Mouse (Mus musculus) embryonic facial prominence, embryonic 14.5 days (tissue): ENCODE measurements at regions not wholly inside any gene's neighbourhood (a gene's known extent, or its start where the extent isn't known, plus 50 kb on each side); places are given as distances from the start of the nearest gene placed in this dataset.
A peak's percentile ranks its signal among the peaks of the same experiment; 100 is the strongest.

Experiments used
- ATAC-seq: fragments of 200-750 bp; cut with Nextera tagmentation; 2 replicates; pipeline ENCODE4 v1.8.0; 2017; ENCODE audit warnings: low read depth, moderate number of reproducible peaks, moderate TSS enrichment
- DNase-seq: peaks from one replicate; pipeline ENCODE4 v3.0.0-alpha.2; 2015; ENCODE audit warnings: low spot score
- H3K27ac ChIP-seq: fragments of 300-500 bp; sonication (generic); replicated peaks from 2 replicates; pipeline ENCODE4 v1.5.1; 2014; ENCODE audit warnings: low read depth, mild to moderate bottlenecking, low read length, moderate library complexity
- H3K27me3 ChIP-seq: fragments of 300-500 bp; sonication (generic); replicated peaks from 2 replicates; pipeline ENCODE4 v1.6.1; 2014; ENCODE audit warnings: low read length; ENCODE audit not compliant: control insufficient read depth, insufficient read depth
- H3K36me3 ChIP-seq: fragments of 300-500 bp; sonication (generic); 2 replicates; pipeline ENCODE4 v1.6.1; 2014; ENCODE audit warnings: low read length, mixed read lengths; ENCODE audit not compliant: control insufficient read depth, insufficient read depth
- H3K4me1 ChIP-seq: fragments of 300-500 bp; sonication (generic); 2 replicates; pipeline ENCODE4 v1.6.1; 2014; ENCODE audit warnings: antibody characterized with exemption, low read length; ENCODE audit not compliant: control insufficient read depth, insufficient read depth
- H3K4me2 ChIP-seq: fragments of 300-500 bp; sonication (generic); 2 replicates; pipeline ENCODE4 v1.6.1; 2014; ENCODE audit warnings: low read depth, mild to moderate bottlenecking, low read length, moderate library complexity, mixed read lengths
- H3K4me3 ChIP-seq: fragments of 300-500 bp; sonication (generic); 2 replicates; pipeline ENCODE4 v1.5.1; 2014; ENCODE audit warnings: low read depth, mild to moderate bottlenecking, low read length
- H3K9ac ChIP-seq: fragments of 300-500 bp; sonication (generic); 2 replicates; pipeline ENCODE4 v1.6.1; 2014; ENCODE audit warnings: low read depth, mild to moderate bottlenecking, low read length, moderate library complexity, mixed read lengths
- H3K9me3 ChIP-seq: fragments of 300-500 bp; sonication (generic); 2 replicates; pipeline ENCODE4 v1.6.1; 2016; ENCODE audit warnings: low read length; ENCODE audit not compliant: control insufficient read depth
- WGBS: fragments of 180-500 bp; shearing (Covaris S2); extraction: QIAGEN DNeasy Blood & Tissue Kit; methylation state at CpG from one replicate; pipeline ENCODE4 v1.1.7; 2014; 5-methylcytosine and 5-hydroxymethylcytosine counted together

DNA sequence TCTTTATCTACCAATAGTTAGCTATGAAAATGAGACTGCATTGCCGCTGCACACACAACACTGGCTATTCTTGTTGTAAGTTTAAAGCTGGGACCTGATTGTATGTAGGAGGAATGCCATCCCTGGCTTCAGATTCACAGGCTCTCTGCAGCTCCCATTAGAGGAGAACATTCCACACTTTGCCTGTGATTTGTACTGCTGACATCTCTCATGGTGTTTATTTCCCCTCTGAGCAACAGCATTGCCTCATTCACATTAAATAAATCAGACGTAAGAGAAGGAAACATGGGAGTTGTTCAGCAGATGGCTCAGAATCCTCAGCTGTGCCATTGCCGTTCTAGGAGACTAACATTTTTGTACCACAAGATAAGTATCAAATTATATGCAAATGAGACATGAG lies 2550.6 kb upstream of the Gm6569 start:
- H3K9me3 ChIP-seq, result no peaks in the 10 kb centered on the region

DNA sequence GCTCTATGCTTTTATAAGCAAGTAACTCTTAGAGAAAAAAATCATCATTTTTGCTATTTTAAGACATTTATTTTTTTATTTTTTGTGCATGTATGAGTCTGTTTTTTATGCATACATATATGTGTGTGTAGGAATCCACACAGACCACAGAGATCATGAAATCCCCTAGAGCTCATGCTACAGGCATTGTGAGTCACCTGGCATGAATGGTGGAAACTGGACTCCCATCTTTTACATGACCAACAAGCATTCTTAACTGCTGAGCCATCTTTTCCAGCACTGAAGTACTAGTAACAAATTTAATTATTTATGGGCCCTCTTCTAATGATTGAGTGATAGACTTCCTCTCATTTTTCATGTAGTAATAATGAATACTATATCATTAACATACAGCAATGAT lies 2531.8 kb upstream of the Gm6569 start:
- no peak overlapping the region for H3K4me2 ChIP-seq
- H3K27ac ChIP-seq, result no peak overlapping the region
- H3K4me3 ChIP-seq, result no peak overlapping the region
- ATAC-seq, result no peak
- no peak for DNase-seq
- no peaks in the 10 kb centered on the region for H3K36me3 ChIP-seq
- no peaks in the 10 kb centered on the region for H3K9me3 ChIP-seq
- H3K4me1 ChIP-seq, result no peaks in the 10 kb centered on the region
- H3K27me3 ChIP-seq, result no peaks in the 10 kb centered on the region
- H3K9ac ChIP-seq, result no peak overlapping the region

More for the DNA sequence above, 2550.6 kb upstream of the Gm6569 start:
- no peak for ATAC-seq
- Histone ChIP-seq H3K9ac (no peak overlapping the region), H3K27ac (no peak overlapping the region), H3K36me3 (no peaks in the 10 kb centered on the region), H3K4me3 (no peak overlapping the region), H3K4me1 (no peaks in the 10 kb centered on the region), H3K4me2 (no peak overlapping the region), H3K27me3 (no peaks in the 10 kb centered on the region)
- DNase-seq, result no peak
- WGBS, result 76% methylated on average over 3 of the region's 3 CpGs

DNA sequence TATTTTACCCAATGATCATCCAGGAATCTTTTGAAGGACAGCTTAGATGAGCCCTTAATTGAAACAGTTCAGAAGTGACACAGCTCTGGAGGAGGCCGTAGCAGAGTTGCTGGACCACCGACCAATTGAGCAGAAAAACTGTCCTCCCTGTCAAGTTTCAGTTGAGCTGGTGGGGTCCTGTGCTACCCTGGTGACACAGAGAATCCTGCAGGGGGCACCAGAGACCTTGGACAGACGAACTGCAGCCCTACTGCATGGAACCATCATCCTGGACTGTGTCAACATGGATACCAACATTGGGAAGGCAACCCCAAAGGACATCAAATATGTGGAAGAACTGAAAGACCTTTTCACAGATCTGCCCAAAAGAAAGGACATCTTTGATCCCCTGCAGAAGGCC lies 2524.1 kb upstream of the Gm6569 start:
- 69% methylated on average over 3 of the region's 3 CpGs for WGBS
- H3K27ac ChIP-seq, result no peak overlapping the region
- no peaks in the 10 kb centered on the region for H3K4me1 ChIP-seq
- ATAC-seq (no peak), DNase-seq (no peak)
- no peaks in the 10 kb centered on the region for H3K36me3 ChIP-seq
- H3K9me3 ChIP-seq, result no peaks in the 10 kb centered on the region
- H3K9ac ChIP-seq, result no peak overlapping the region
- no peak overlapping the region for H3K4me2 ChIP-seq
- no peak overlapping the region for H3K4me3 ChIP-seq
- no peaks in the 10 kb centered on the region for H3K27me3 ChIP-seq

DNA sequence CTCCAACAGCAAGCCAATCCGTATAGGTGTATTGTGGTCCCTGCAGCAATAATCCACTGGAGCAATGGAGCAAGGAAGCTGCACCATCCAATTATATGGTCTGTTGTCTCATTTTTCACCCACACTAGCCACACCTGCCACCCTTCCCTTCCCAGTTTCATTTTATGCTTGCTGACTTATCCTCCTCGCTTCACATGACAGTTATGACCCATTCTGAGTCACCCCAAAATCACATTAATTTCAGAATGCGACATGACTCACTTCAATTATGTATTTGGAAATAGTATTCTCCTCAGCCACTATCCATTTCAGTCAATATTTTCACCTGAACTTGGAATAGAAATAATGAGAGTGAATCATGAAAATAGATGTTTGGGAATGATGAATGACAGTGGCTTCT lies 2507.8 kb upstream of the Gm6569 start:
- Histone ChIP-seq H3K9me3 (no peaks in the 10 kb centered on the region), H3K27ac (no peak overlapping the region), H3K4me3 (no peak overlapping the region), H3K9ac (no peak overlapping the region), H3K4me2 (no peak overlapping the region), H3K4me1 (no peaks in the 10 kb centered on the region), H3K27me3 (no peaks in the 10 kb centered on the region), H3K36me3 (no peaks in the 10 kb centered on the region)
- ATAC-seq (no peak), DNase-seq (no peak)
- 68% methylated on average over 3 of the region's 3 CpGs for WGBS

DNA sequence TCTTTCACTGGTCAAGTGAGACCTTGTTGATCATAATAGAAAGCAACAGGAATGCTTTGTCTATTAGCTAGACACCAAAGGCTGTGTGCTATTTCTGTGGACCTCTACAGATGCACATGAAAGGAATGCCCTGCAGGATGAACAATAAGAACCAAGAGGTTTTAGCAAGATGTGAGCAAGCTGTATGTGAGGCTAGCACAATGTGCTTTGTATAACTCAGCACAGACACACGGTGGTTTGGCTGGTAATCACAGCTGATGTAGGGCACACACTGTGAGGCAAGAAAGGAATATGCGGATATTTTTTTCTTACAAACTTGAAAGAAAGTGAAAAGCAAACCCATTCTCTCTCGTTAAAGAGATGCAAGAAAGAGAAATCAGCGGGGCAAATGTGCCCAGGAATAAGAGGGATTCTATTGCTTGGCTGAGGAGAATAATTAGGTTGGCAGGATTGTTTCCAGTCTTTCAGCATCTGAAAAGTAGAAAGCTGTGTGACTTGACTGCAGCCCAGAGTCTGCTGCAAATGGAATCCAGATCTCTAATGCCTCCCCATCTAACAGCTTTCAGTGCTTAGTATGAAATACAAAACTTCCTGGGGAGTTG lies 2476.1 kb upstream of the Gm6569 start:
- Histone ChIP-seq H3K4me2 (no peak overlapping the region), H3K36me3 (no peaks in the 10 kb centered on the region), H3K27ac (no peak overlapping the region), H3K9ac (no peak overlapping the region), H3K4me3 (no peak overlapping the region), H3K9me3 (no peaks in the 10 kb centered on the region), H3K4me1 (no peaks in the 10 kb centered on the region), H3K27me3 (no peaks in the 10 kb centered on the region)
- peak; percentile 5 for DNase-seq
- ATAC-seq, result no peak
- WGBS, result 34% methylated on average over 4 of the region's 4 CpGs

DNA sequence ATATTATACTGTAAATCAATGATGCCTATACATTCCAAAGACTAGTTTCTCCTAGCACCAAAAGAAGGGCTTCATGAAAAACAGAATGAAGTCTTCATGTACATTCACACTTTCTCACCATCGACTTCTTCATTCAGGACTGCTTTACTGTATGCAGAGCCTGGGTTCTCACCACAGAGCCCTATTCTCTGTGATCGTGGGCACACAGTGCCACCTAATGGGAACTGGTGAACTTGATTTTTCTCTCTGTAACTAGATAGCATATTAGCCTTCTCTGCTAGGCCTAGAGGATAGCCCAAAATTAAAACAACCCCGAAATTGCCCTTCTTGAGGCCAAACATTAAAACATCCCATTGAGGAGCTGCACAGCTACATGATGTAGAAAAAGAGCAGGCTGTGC lies 2458.6 kb upstream of the Gm6569 start:
- ATAC-seq (peak; percentile 67; the same call in 1 of the 2 replicates), DNase-seq (peak; percentile 55)
- H3K9me3 ChIP-seq, result no peaks in the 10 kb centered on the region
- H3K4me1 ChIP-seq, result no peaks in the 10 kb centered on the region
- no peak overlapping the region for H3K4me3 ChIP-seq
- no peak overlapping the region for H3K4me2 ChIP-seq
- no peaks in the 10 kb centered on the region for H3K36me3 ChIP-seq
- no peak overlapping the region for H3K27ac ChIP-seq
- 28% methylated on average over 3 of the region's 3 CpGs for WGBS
- H3K27me3 ChIP-seq, result no peaks in the 10 kb centered on the region
- no peak overlapping the region for H3K9ac ChIP-seq
